Mouse (Mus musculus) ES-E14 (cell line): ENCODE data around the gene Padi2. TPM values are rescaled to one million over a fixed set of nuclear protein-coding genes. Genes with fewer than 3 reads are reported as not detected.

ENCODE experiments used
- DNase-seq: peaks from one replicate; pipeline ENCODE4 v3.0.0-alpha.2; 2013; ENCODE audit warnings: low read depth, low spot score
- H3K27ac ChIP-seq: 2 replicates; pipeline ENCODE4 v1.5.1; 2012; ENCODE audit warnings: low read depth, mild to moderate bottlenecking, low read length, moderate library complexity, mixed read lengths; ENCODE audit not compliant: poor library complexity, insufficient read depth, severe bottlenecking
- H3K36me3 ChIP-seq: 2 replicates; pipeline ENCODE4 v1.6.1; 2012; ENCODE audit warnings: mild to moderate bottlenecking, low read length, moderate library complexity, mixed read lengths; ENCODE audit not compliant: control insufficient read depth, poor library complexity, insufficient read depth, severe bottlenecking
- H3K4me1 ChIP-seq, 2 experiments: fragments of 150-350 bp in 1 of 2; sonication (generic) in 1 of 2; 2 replicates each; pipeline ENCODE4 v1.6.1; 2012; ENCODE audit warnings: low read length in 2 of 2, mild to moderate bottlenecking in 1 of 2, mixed read lengths in 1 of 2; ENCODE audit not compliant: control insufficient read depth in 2 of 2, insufficient read depth in 2 of 2, poor library complexity in 1 of 2
- H3K4me3 ChIP-seq, 2 experiments: fragments of 150-350 bp in 1 of 2; sonication (generic) in 1 of 2; 2 replicates each; pipeline ENCODE4 v1.5.1; 2012; ENCODE audit warnings: low read length in 2 of 2, low read depth in 1 of 2, mild to moderate bottlenecking in 1 of 2, mixed read lengths in 1 of 2; ENCODE audit not compliant: insufficient read depth in 1 of 2, poor library complexity in 1 of 2, severe bottlenecking in 1 of 2
- H3K9ac ChIP-seq: 2 replicates; pipeline ENCODE4 v1.6.1; 2012; ENCODE audit warnings: low read depth, mild to moderate bottlenecking, low read length, mixed read lengths; ENCODE audit not compliant: poor library complexity, insufficient read depth, severe bottlenecking
- H3K9me3 ChIP-seq: fragments of 150-350 bp; sonication (generic); 2 replicates; pipeline ENCODE4 v1.6.1; 2012; ENCODE audit warnings: low read depth, mild to moderate bottlenecking, low read length; ENCODE audit not compliant: control insufficient read depth, insufficient read depth
- CHD2 ChIP-seq: IDR thresholded peaks from 2 replicates; pipeline ENCODE4 v1.6.1; 2014; ENCODE audit warnings: mild to moderate bottlenecking, low read depth, low read length, inconsistent platforms
- HCFC1 ChIP-seq: IDR thresholded peaks from 2 replicates; pipeline ENCODE4 v1.6.1; 2012; ENCODE audit warnings: low read length, inconsistent platforms, borderline replicate concordance; ENCODE audit not compliant: insufficient read depth
- MAFK ChIP-seq: IDR thresholded peaks from 2 replicates; pipeline ENCODE4 v1.6.1; 2014; ENCODE audit warnings: mild to moderate bottlenecking, low read depth, low read length, inconsistent platforms; ENCODE audit not compliant: insufficient read depth
- ZC3H11A ChIP-seq: IDR thresholded peaks from 2 replicates; pipeline ENCODE4 v1.6.1; 2012; ENCODE audit warnings: low read depth, mild to moderate bottlenecking, inconsistent platforms, low read length, borderline replicate concordance
- ZNF384 ChIP-seq: IDR thresholded peaks from 2 replicates; pipeline ENCODE4 v1.6.1; 2012; ENCODE audit warnings: low read depth, low read length, inconsistent platforms
- in situ Hi-C, 2 experiments: fragments of 600-800 bp; cut with MboI; formaldehyde crosslinking; loops; one replicate each; pipeline ENCODE4 v1.15.1; 2025; ENCODE audit warnings: low sequenced_read_pairs in 2 of 2, inconsistent platforms in 1 of 2; ENCODE audit not compliant: unreplicated experiment in 2 of 2
- total RNA-seq: library from RNA; depleted of rRNA; stranded (reverse); fragments of 300-350 nt; gene quantifications from 2 replicates; pipeline ENCODE4 v1.2.3, GENCODE M21; 2012

Gene Padi2
- total RNA-seq, 1 experiment = 0.94 TPM

GRCm38 (mm10) chr4:140974408-140974807 lies 68.3 kb downstream of the Padi2 start:
- Histone ChIP-seq H3K9me3 (no peaks in the 10 kb centered on the region), H3K9ac (no peak overlapping the region), H3K27ac (no peak overlapping the region), H3K36me3 (peaks cover 61% of the 10 kb centered on the region), H3K4me1 (peaks cover 0 to 12% of the 10 kb centered on the region in 2 experiments; a peak in 2 of 4 replicates), H3K4me3 (no peak overlapping the region)
- TF ChIP-seq ZC3H11A (no peak), ZNF384 (no peak), CHD2 (no peak), HCFC1 (no peak), MAFK (no peak)
- DNase-seq = no peak
- in situ Hi-C loops = no loop called here

- H3K9ac ChIP-seq = no peak overlapping the region
- H3K36me3 ChIP-seq = peaks cover 61% of the 10 kb centered on the region
- no peak overlapping the region for H3K27ac ChIP-seq
- no peak for DNase-seq
- H3K9me3 ChIP-seq = no peaks in the 10 kb centered on the region
- in situ Hi-C loops = no loop called here
- TF ChIP-seq ZNF384 (no peak), MAFK (no peak), ZC3H11A (no peak), HCFC1 (no peak), CHD2 (no peak)
- H3K4me3 ChIP-seq = no peak overlapping the region
- H3K4me1 ChIP-seq = peaks cover 0 to 12% of the 10 kb centered on the region in 2 experiments; a peak in 2 of 4 replicates
These were observed 69.2 kb downstream of the Padi2 start for GRCm38 (mm10) chr4:140975356-140975755.

- DNase-seq = no peak
- Histone ChIP-seq H3K4me1 (peaks cover 0 to 8% of the 10 kb centered on the region in 2 experiments; a peak in 1 of 4 replicates), H3K4me3 (no peak overlapping the region), H3K9me3 (no peaks in the 10 kb centered on the region), H3K9ac (no peak overlapping the region), H3K36me3 (peaks cover 49% of the 10 kb centered on the region), H3K27ac (no peak overlapping the region)
- in situ Hi-C loops = no loop called here
- TF ChIP-seq HCFC1 = no peak
- TF ChIP-seq ZNF384 = no peak
- no peak for TF ChIP-seq CHD2
- TF ChIP-seq MAFK = no peak
- no peak for TF ChIP-seq ZC3H11A
These were observed 71.1 kb downstream of the Padi2 start for GRCm38 (mm10) chr4:140977278-140977677.

GRCm38 (mm10) chr4:140977886-140978692 lies 71.9 kb downstream of the Padi2 start:
- no peak overlapping the region for H3K27ac ChIP-seq
- in situ Hi-C loops = no loop called here
- no peak for DNase-seq
- no peak for TF ChIP-seq MAFK
- TF ChIP-seq ZNF384 = no peak
- TF ChIP-seq CHD2 = no peak
- TF ChIP-seq ZC3H11A = no peak
- TF ChIP-seq HCFC1 = no peak
- H3K36me3 ChIP-seq = peaks cover 41% of the 10 kb centered on the region
- no peak overlapping the region for H3K4me3 ChIP-seq
- peaks cover 0 to 8% of the 10 kb centered on the region in 2 experiments; a peak in 2 of 4 replicates for H3K4me1 ChIP-seq
- H3K9me3 ChIP-seq = no peaks in the 10 kb centered on the region
- H3K9ac ChIP-seq = no peak overlapping the region
